Mouse (Mus musculus): ENCODE measurements around the gene Kcnj6.

DNA sequence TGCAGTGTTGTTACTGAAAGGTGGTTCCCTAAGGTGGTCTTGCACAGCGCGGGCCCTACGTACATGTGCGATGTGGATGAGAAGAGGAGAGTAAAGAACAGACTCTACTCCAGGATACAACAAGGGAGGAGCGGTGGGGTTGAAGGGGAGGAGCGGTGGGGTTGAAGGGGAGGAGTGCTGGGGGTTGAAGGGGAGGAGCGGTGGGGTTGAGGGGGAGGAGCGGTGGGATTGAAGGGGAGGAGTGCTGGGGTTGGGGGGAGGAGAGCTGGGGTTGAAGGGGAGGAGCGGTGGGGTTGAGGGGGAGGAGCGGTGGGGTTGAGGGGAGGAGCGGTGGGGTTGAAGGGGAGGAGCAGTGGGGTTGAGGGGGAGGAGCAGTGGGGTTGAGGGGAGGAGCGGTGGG, 199.3 kb downstream of the Kcnj6 start:
- TF ChIP-seq USF1 (IDR thresholded peaks at IDR 0.05; ENCODE audit: low read depth) (no peak), POLR2A (IDR thresholded peaks at IDR 0.05; ENCODE audit: insufficient read length, low read depth) (no peak), POLR2AphosphoS2 (IDR thresholded peaks at IDR 0.05; ENCODE audit: insufficient read length, low read depth) (no peak)

Data from myocyte (in vitro differentiated cells).